Mouse (Mus musculus) lung, postnatal 4 days (tissue): ENCODE data around the gene Mvb12b.

ENCODE experiments used
- DNase-seq, 2 experiments: peaks; one replicate each; pipeline ENCODE4 v3.0.0; 2021

The Mvb12b gene

GRCm38 (mm10) chr2:33885264-33885651, 2.5 kb downstream of the Mvb12b start:
- no peak for DNase-seq

GRCm38 (mm10) chr2:33884623-33885263, 3.0 kb downstream of the Mvb12b start:
- DNase-seq, result peak in 1 of 2 experiments; percentile 49

GRCm38 (mm10) chr2:33879223-33879622, 8.5 kb downstream of the Mvb12b start:
- DNase-seq, result no peak

GRCm38 (mm10) chr2:33878437-33878836, 9.3 kb downstream of the Mvb12b start:
- DNase-seq, result no peak

GRCm38 (mm10) chr2:33877663-33878360, 9.9 kb downstream of the Mvb12b start:
- no peak for DNase-seq

- DNase-seq, result peak; percentile 46 to 69
These were observed 11.0 kb downstream of the Mvb12b start for GRCm38 (mm10) chr2:33876529-33877290.

- peak in 1 of 2 experiments; percentile 38 for DNase-seq
These were observed 12.2 kb downstream of the Mvb12b start for GRCm38 (mm10) chr2:33875594-33875993.

GRCm38 (mm10) chr2:33874856-33875576, 12.7 kb downstream of the Mvb12b start:
- no peak for DNase-seq

GRCm38 (mm10) chr2:33874367-33874766, 13.4 kb downstream of the Mvb12b start:
- DNase-seq, result peak; percentile 37 to 73

GRCm38 (mm10) chr2:33873501-33873900, 14.2 kb downstream of the Mvb12b start:
- no peak for DNase-seq

GRCm38 (mm10) chr2:33872841-33873271, 14.9 kb downstream of the Mvb12b start:
- DNase-seq, result peak; percentile 33 to 58

GRCm38 (mm10) chr2:33871181-33871520, 16.6 kb downstream of the Mvb12b start:
- no peak for DNase-seq

- peak; percentile 80 to 91 for DNase-seq
These were observed 17.2 kb downstream of the Mvb12b start for GRCm38 (mm10) chr2:33870369-33871180.

GRCm38 (mm10) chr2:33869689-33870343, 17.9 kb downstream of the Mvb12b start:
- no peak for DNase-seq

GRCm38 (mm10) chr2:33868996-33869688, 18.6 kb downstream of the Mvb12b start:
- no peak for DNase-seq

- no peak for DNase-seq
These were observed 19.4 kb downstream of the Mvb12b start for GRCm38 (mm10) chr2:33868322-33868721.

- no peak for DNase-seq
These were observed 31.0 kb downstream of the Mvb12b start for GRCm38 (mm10) chr2:33856746-33857145.

GRCm38 (mm10) chr2:33853011-33853976, 34.5 kb downstream of the Mvb12b start:
- no peak for DNase-seq

- no peak for DNase-seq
These were observed 40.4 kb downstream of the Mvb12b start for GRCm38 (mm10) chr2:33847196-33847834.
